Mouse (Mus musculus): ENCODE results near the gene St8sia6. TPM values are rescaled to one million over a fixed set of nuclear protein-coding genes. Genes with fewer than 3 reads are reported as not detected.
"Not testable (repeated sequence)": the region's sequence is repeated elsewhere in the genome, so short reads cannot be mapped to it uniquely, and the experiment has no call there.

The St8sia6 gene
- polyA plus RNA-seq, 1 experiment from 2014 or later: 0.70 TPM

DNA sequence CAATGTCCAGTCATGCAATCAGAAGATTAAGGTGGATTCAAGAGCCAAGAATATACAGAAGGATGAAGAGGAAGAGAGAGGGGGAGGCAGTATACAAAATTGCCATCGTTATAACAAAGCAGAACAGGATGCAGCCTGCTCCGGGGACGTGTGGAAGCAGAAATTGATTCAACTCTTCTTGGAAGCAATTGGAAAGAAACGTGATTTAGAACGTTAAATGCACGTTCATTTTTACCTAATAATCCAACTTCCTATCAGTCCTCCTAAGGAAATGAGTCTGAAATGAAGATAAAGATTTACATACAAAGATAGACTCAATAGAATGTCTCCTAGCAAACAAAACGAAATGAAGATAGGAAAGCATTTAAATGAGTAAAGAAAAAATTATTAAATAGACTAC is 2.3 kb downstream of the St8sia6 start:
- no peaks in the 10 kb centered on the region for H3K9me3 ChIP-seq
- no peak for ATAC-seq (ENCODE audit: extremely low read depth, insufficient number of reproducible peaks, low FRiP score, low TSS enrichment)
- WGBS: 62% methylated on average over 7 of the region's 7 CpGs
- no peak overlapping the region for H3K9ac ChIP-seq
- H3K4me1 ChIP-seq: peaks cover 11% of the 10 kb centered on the region
- H3K4me3 ChIP-seq: no peak overlapping the region
- H3K27me3 ChIP-seq (replicated peaks): peaks cover 57% of the 10 kb centered on the region
- no peaks in the 10 kb centered on the region for H3K36me3 ChIP-seq
- no peak overlapping the region for H3K27ac ChIP-seq (replicated peaks)
- no peak overlapping the region for H3K4me2 ChIP-seq

- no peaks in the 10 kb centered on the region for H3K9me3 ChIP-seq
- H3K9ac ChIP-seq: no peak overlapping the region
- H3K4me1 ChIP-seq: peaks cover 11% of the 10 kb centered on the region
- 37% methylated on average over 1 of the region's 1 CpGs for WGBS
- H3K4me2 ChIP-seq: no peak overlapping the region
- H3K27ac ChIP-seq (replicated peaks): no peak overlapping the region
- no peaks in the 10 kb centered on the region for H3K36me3 ChIP-seq
- ATAC-seq (ENCODE audit: extremely low read depth, insufficient number of reproducible peaks, low FRiP score, low TSS enrichment): no peak
- H3K4me3 ChIP-seq: no peak overlapping the region
- peaks cover 43% of the 10 kb centered on the region for H3K27me3 ChIP-seq (replicated peaks)
Measured at GRCm38 (mm10) chr2:13789365-13789764, 4.5 kb downstream of the St8sia6 start.

GRCm38 (mm10) chr2:13786577-13787168 is 7.2 kb downstream of the St8sia6 start:
- no peaks in the 10 kb centered on the region for H3K4me1 ChIP-seq
- H3K27ac ChIP-seq (replicated peaks): no peak overlapping the region
- no peak overlapping the region for H3K9ac ChIP-seq
- no peaks in the 10 kb centered on the region for H3K9me3 ChIP-seq
- no peak overlapping the region for H3K4me2 ChIP-seq
- H3K4me3 ChIP-seq: no peak overlapping the region
- peaks cover 20% of the 10 kb centered on the region for H3K27me3 ChIP-seq (replicated peaks)
- no peaks in the 10 kb centered on the region for H3K36me3 ChIP-seq
- no peak for ATAC-seq (ENCODE audit: extremely low read depth, insufficient number of reproducible peaks, low FRiP score, low TSS enrichment)
- 44% methylated on average over 1 of the region's 1 CpGs for WGBS

- ATAC-seq (ENCODE audit: extremely low read depth, insufficient number of reproducible peaks, low FRiP score, low TSS enrichment); H3K4me3 ChIP-seq; H3K4me2 ChIP-seq; H3K9me3 ChIP-seq; H3K9ac ChIP-seq; H3K27ac ChIP-seq (replicated peaks); H3K36me3 ChIP-seq; H3K4me1 ChIP-seq: not testable (repeated sequence)
- WGBS: 45% methylated on average over 3 of the region's 3 CpGs
- H3K27me3 ChIP-seq (replicated peaks): peaks cover 14% of the 10 kb centered on the region; the same call in 1 of the 2 replicates
Measured at GRCm38 (mm10) chr2:13785992-13786391, 7.9 kb downstream of the St8sia6 start.

- Histone ChIP-seq H3K9ac (no peak overlapping the region), H3K4me1 (no peaks in the 10 kb centered on the region), H3K4me2 (no peak overlapping the region), H3K9me3 (no peaks in the 10 kb centered on the region), H3K36me3 (no peaks in the 10 kb centered on the region), H3K4me3 (no peak overlapping the region), H3K27ac (replicated peaks) (no peak overlapping the region), H3K27me3 (replicated peaks) (peaks cover 8% of the 10 kb centered on the region; the same call in 1 of the 2 replicates)
- WGBS: 64% methylated on average over 2 of the region's 2 CpGs
- no peak for ATAC-seq (ENCODE audit: extremely low read depth, insufficient number of reproducible peaks, low FRiP score, low TSS enrichment)
Measured at GRCm38 (mm10) chr2:13785247-13785646, 8.6 kb downstream of the St8sia6 start.

DNA sequence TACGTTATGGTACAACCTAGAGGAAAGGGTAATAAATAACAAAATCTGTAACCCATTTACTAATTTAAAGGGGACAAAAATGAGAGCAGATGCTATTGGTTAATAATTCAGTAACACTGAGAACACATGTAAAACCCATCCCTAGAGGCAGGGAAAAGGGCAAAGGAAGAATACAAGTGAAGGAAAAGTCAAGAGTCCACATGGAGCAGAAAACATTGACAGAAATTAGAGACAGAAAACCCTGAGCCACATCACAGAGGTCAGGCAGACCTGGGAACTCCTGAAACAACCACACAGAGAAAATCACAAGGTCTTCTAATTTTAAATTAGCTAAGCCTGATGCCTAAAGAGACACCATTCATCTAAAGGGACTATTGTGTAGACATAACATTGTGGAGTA is 9.4 kb downstream of the St8sia6 start:
- H3K4me3 ChIP-seq: no peak overlapping the region
- 88% methylated on average over 1 of the region's 1 CpGs for WGBS
- H3K27me3 ChIP-seq (replicated peaks): 0 out of 2 replicates have a peak, but pooled peaks cover under 1% of the 10 kb centered on the region
- no peak overlapping the region for H3K4me2 ChIP-seq
- H3K9ac ChIP-seq: no peak overlapping the region
- no peaks in the 10 kb centered on the region for H3K9me3 ChIP-seq
- H3K27ac ChIP-seq (replicated peaks): no peak overlapping the region
- no peaks in the 10 kb centered on the region for H3K36me3 ChIP-seq
- no peaks in the 10 kb centered on the region for H3K4me1 ChIP-seq
- no peak for ATAC-seq (ENCODE audit: extremely low read depth, insufficient number of reproducible peaks, low FRiP score, low TSS enrichment)

DNA sequence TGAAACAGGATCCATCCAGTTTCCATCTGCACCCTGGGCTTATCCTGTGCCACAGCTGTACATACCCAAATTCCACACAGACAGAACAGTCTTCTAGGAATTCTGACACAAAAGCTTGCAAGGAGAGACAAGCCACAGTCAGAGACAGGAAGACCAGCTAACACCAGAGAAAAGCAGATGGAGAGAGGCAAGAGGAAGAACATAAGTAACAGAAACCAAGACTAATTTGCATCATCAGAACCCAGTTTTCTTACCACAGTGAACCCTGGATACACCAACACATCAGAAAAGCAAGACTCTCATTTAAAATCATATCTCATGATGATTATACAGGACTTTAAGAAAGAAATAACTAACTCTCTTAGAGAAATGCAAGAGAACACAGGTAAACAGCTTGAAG is 16.8 kb downstream of the St8sia6 start:
- Histone ChIP-seq H3K27ac (replicated peaks) (no peak overlapping the region), H3K36me3 (no peaks in the 10 kb centered on the region), H3K4me3 (no peak overlapping the region), H3K27me3 (replicated peaks) (no peaks in the 10 kb centered on the region), H3K9me3 (no peaks in the 10 kb centered on the region), H3K4me2 (no peak overlapping the region), H3K4me1 (no peaks in the 10 kb centered on the region), H3K9ac (no peak overlapping the region)
- no peak for ATAC-seq (ENCODE audit: extremely low read depth, insufficient number of reproducible peaks, low FRiP score, low TSS enrichment)

GRCm38 (mm10) chr2:13776453-13776852 is 17.4 kb downstream of the St8sia6 start:
- Histone ChIP-seq H3K27me3 (replicated peaks) (no peaks in the 10 kb centered on the region), H3K4me1 (no peaks in the 10 kb centered on the region), H3K9me3 (no peaks in the 10 kb centered on the region), H3K4me2 (no peak overlapping the region), H3K4me3 (no peak overlapping the region), H3K36me3 (no peaks in the 10 kb centered on the region), H3K27ac (replicated peaks) (no peak overlapping the region), H3K9ac (no peak overlapping the region)
- ATAC-seq (ENCODE audit: extremely low read depth, insufficient number of reproducible peaks, low FRiP score, low TSS enrichment): no peak
- WGBS: 57% methylated on average over 1 of the region's 1 CpGs

DNA sequence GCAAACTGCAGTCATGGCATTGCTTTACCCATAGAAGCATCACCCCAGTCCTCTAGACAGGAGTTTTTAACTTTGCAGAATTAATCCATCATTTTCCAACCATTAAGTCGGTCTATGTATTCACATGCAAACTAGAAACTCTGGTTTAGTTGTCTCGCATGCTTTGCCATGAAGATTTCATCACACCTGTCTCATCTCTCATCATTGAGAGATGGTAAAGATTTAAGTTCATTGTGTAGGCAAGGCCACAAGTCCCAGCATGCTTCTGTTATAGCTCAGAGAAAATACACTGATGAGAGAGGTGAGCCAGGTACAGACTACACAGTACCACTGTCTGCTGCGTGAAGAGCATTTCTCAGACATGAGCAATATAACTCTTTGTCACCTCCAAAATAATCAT is 18.8 kb downstream of the St8sia6 start:
- H3K9me3 ChIP-seq: no peaks in the 10 kb centered on the region
- 80% methylated on average over 3 of the region's 3 CpGs for WGBS
- no peak overlapping the region for H3K4me2 ChIP-seq
- H3K27ac ChIP-seq (replicated peaks): no peak overlapping the region
- no peak overlapping the region for H3K4me3 ChIP-seq
- H3K27me3 ChIP-seq (replicated peaks): no peaks in the 10 kb centered on the region
- H3K9ac ChIP-seq: no peak overlapping the region
- no peaks in the 10 kb centered on the region for H3K4me1 ChIP-seq
- ATAC-seq (ENCODE audit: extremely low read depth, insufficient number of reproducible peaks, low FRiP score, low TSS enrichment): no peak
- H3K36me3 ChIP-seq: no peaks in the 10 kb centered on the region

GRCm38 (mm10) chr2:13768524-13768923 is 25.3 kb downstream of the St8sia6 start:
- Histone ChIP-seq H3K4me3 (no peak overlapping the region), H3K4me1 (no peaks in the 10 kb centered on the region), H3K4me2 (no peak overlapping the region), H3K27me3 (replicated peaks) (no peaks in the 10 kb centered on the region), H3K36me3 (no peaks in the 10 kb centered on the region), H3K9me3 (no peaks in the 10 kb centered on the region), H3K9ac (no peak overlapping the region), H3K27ac (replicated peaks) (no peak overlapping the region)
- no peak for ATAC-seq (ENCODE audit: extremely low read depth, insufficient number of reproducible peaks, low FRiP score, low TSS enrichment)
- 63% methylated on average over 5 of the region's 5 CpGs for WGBS

- ATAC-seq (ENCODE audit: extremely low read depth, insufficient number of reproducible peaks, low FRiP score, low TSS enrichment): no peak
- Histone ChIP-seq H3K4me2 (no peak overlapping the region), H3K36me3 (no peaks in the 10 kb centered on the region), H3K9ac (no peak overlapping the region), H3K27me3 (replicated peaks) (no peaks in the 10 kb centered on the region), H3K4me3 (no peak overlapping the region), H3K9me3 (no peaks in the 10 kb centered on the region), H3K27ac (replicated peaks) (no peak overlapping the region), H3K4me1 (no peaks in the 10 kb centered on the region)
- WGBS: 66% methylated on average over 9 of the region's 9 CpGs
Measured at GRCm38 (mm10) chr2:13767532-13768411, 26.1 kb downstream of the St8sia6 start.

GRCm38 (mm10) chr2:13760366-13760765 is 33.5 kb downstream of the St8sia6 start:
- H3K4me3 ChIP-seq: no peak overlapping the region
- H3K36me3 ChIP-seq: no peaks in the 10 kb centered on the region
- no peak for ATAC-seq (ENCODE audit: extremely low read depth, insufficient number of reproducible peaks, low FRiP score, low TSS enrichment)
- H3K9ac ChIP-seq: no peak overlapping the region
- H3K27me3 ChIP-seq (replicated peaks): no peaks in the 10 kb centered on the region
- H3K9me3 ChIP-seq: no peaks in the 10 kb centered on the region
- H3K4me1 ChIP-seq: no peaks in the 10 kb centered on the region
- no peak overlapping the region for H3K27ac ChIP-seq (replicated peaks)
- no peak overlapping the region for H3K4me2 ChIP-seq
